In genomic region chr2:104591141-104591540, GRCm38 (mm10) we compare ENCODE assay signal across 8 mouse cellular contexts. TPM values are rescaled to one million over a fixed set of nuclear protein-coding genes. Genes with fewer than 3 reads are reported as not detected.
DNase-seq lines count a peak whose midpoint lies in the region; ATAC-seq and TF ChIP-seq lines count a peak whose summit lies in the region.

No protein-coding gene starts in this region.

- no peak for ATAC-seq in lung, embryonic 14.5 days (ENCODE audit: insufficient read depth)
- no peak for ATAC-seq in intestine, embryonic 16.5 days
- ATAC-seq in neural tube, embryonic 15.5 days (ENCODE audit: low FRiP score), result no peak

- peaks cover 3% of the 10 kb centered on the region; the same call in 1 of the 2 replicates for H3K36me3 ChIP-seq in lung, embryonic 14.5 days (ENCODE audit: insufficient read depth)
- peaks cover 14% of the 10 kb centered on the region for H3K36me3 ChIP-seq in embryonic facial prominence, embryonic 10.5 days (replicated peaks)
- H3K36me3 ChIP-seq in intestine, embryonic 16.5 days (ENCODE audit: control insufficient read depth, insufficient read depth, low read length), result no peaks in the 10 kb centered on the region
- H3K36me3 ChIP-seq in neural tube, embryonic 15.5 days, result no peaks in the 10 kb centered on the region

- H3K4me3 ChIP-seq in lung, embryonic 14.5 days (ENCODE audit: low read depth, low read length), result peak overlapping the region; percentile 92
- peak overlapping the region; percentile 91 for H3K4me3 ChIP-seq in embryonic facial prominence, embryonic 10.5 days
- H3K4me3 ChIP-seq in intestine, embryonic 16.5 days (ENCODE audit: low read length), result peak overlapping the region; percentile 69
- H3K4me3 ChIP-seq in neural tube, embryonic 15.5 days (replicated peaks), result peak overlapping the region; percentile 94

- DNase-seq in lung, embryonic 14.5 days, result peak; percentile 46
- no peak for DNase-seq in lung, postnatal 4 days
- no peak for DNase-seq in embryonic facial prominence, embryonic 10.5 days (ENCODE audit: low spot score)
- DNase-seq in cerebellum, adult 9-11 months, result no peak
- DNase-seq in ovary, postnatal 36 days (ENCODE audit: low spot score), result no peak
- DNase-seq in gastrocnemius, adult 8-10 months (ENCODE audit: low spot score in 2 of 2), result no peak

- H3K9me3 ChIP-seq in lung, embryonic 14.5 days (ENCODE audit: low read depth, low read length), result no peaks in the 10 kb centered on the region
- H3K9me3 ChIP-seq in embryonic facial prominence, embryonic 10.5 days, result no peaks in the 10 kb centered on the region
- H3K9me3 ChIP-seq in intestine, embryonic 16.5 days (ENCODE audit: control insufficient read depth, low read length), result no peaks in the 10 kb centered on the region
- H3K9me3 ChIP-seq in neural tube, embryonic 15.5 days (replicated peaks), result no peaks in the 10 kb centered on the region

- peaks cover 6% of the 10 kb centered on the region; the same call in 1 of the 2 replicates for H3K4me1 ChIP-seq in lung, embryonic 14.5 days (ENCODE audit: insufficient read depth)
- H3K4me1 ChIP-seq in embryonic facial prominence, embryonic 10.5 days, result peaks cover 20% of the 10 kb centered on the region
- H3K4me1 ChIP-seq in intestine, embryonic 16.5 days (ENCODE audit: control insufficient read depth, insufficient read depth, low read length), result peaks cover 10% of the 10 kb centered on the region
- H3K4me1 ChIP-seq in neural tube, embryonic 15.5 days, result peaks cover 31% of the 10 kb centered on the region

- peak overlapping the region; percentile 86 for H3K4me2 ChIP-seq in lung, embryonic 14.5 days
- H3K4me2 ChIP-seq in intestine, embryonic 16.5 days (ENCODE audit: low read depth, low read length), result peak overlapping the region; percentile 69
- H3K4me2 ChIP-seq in neural tube, embryonic 15.5 days, result peak overlapping the region; percentile 66

- H3K27ac ChIP-seq in lung, embryonic 14.5 days (ENCODE audit: low read depth), result peak overlapping the region; percentile 91
- H3K27ac ChIP-seq in embryonic facial prominence, embryonic 10.5 days (replicated peaks), result peak overlapping the region; percentile 97
- peak overlapping the region; percentile 71 for H3K27ac ChIP-seq in intestine, embryonic 16.5 days (ENCODE audit: low read length)
- H3K27ac ChIP-seq in neural tube, embryonic 15.5 days (replicated peaks), result peak overlapping the region; percentile 92

- H3K9ac ChIP-seq in lung, embryonic 14.5 days, result peak overlapping the region; percentile 97
- peak overlapping the region; percentile 82 for H3K9ac ChIP-seq in intestine, embryonic 16.5 days (ENCODE audit: low read depth, low read length)
- peak overlapping the region; percentile 84 for H3K9ac ChIP-seq in neural tube, embryonic 15.5 days (replicated peaks)

- 3% methylated on average over 6 of the region's 6 CpGs for WGBS in lung, embryonic 14.5 days
- under 1% methylated on average over 6 of the region's 6 CpGs for WGBS in embryonic facial prominence, embryonic 10.5 days
- under 1% methylated on average over 6 of the region's 6 CpGs for WGBS in intestine, embryonic 16.5 days
- under 1% methylated on average over 6 of the region's 6 CpGs for WGBS in neural tube, embryonic 15.5 days

- H3K27me3 ChIP-seq in lung, embryonic 14.5 days (ENCODE audit: insufficient read depth, low read length), result no peaks in the 10 kb centered on the region
- no peaks in the 10 kb centered on the region for H3K27me3 ChIP-seq in embryonic facial prominence, embryonic 10.5 days (replicated peaks; ENCODE audit: low read depth, poor library complexity, severe bottlenecking)
- H3K27me3 ChIP-seq in intestine, embryonic 16.5 days (replicated peaks; ENCODE audit: control insufficient read depth, insufficient read depth, low read length), result no peaks in the 10 kb centered on the region; the same call in 1 of the 2 replicates
- no peaks in the 10 kb centered on the region for H3K27me3 ChIP-seq in neural tube, embryonic 15.5 days (replicated peaks)

- no peak for TF ChIP-seq CTCF in lung, embryonic 14.5 days (IDR thresholded peaks at IDR 0.05; ENCODE audit: low read depth)

RNA-seq across cellular contexts. Expression of gene Cstf3, which starts 0.8 kb away (rescaled TPM):
- polyA plus RNA-seq in lung, embryonic 14.5 days (2014; fragmentation: Nextera tagmentation; extraction: Ambion mirVana), result 68.8 and 68.9 TPM in 2 replicates
- 94.8 and 97.0 TPM in 2 replicates for polyA plus RNA-seq in embryonic facial prominence, embryonic 10.5 days (2016; fragmentation: Nextera tagmentation; extraction: Ambion mirVana)
- 43.4 and 49.1 TPM in 2 replicates for polyA plus RNA-seq in intestine, embryonic 16.5 days (2015; fragmentation: Nextera tagmentation; extraction: Ambion mirVana)
- polyA plus RNA-seq in neural tube, embryonic 15.5 days (2015; fragmentation: Nextera tagmentation; extraction: Ambion mirVana), result 84.4 and 86.5 TPM in 2 replicates
- 1 to 10 TPM; 5.9 to 7.9 (median 6.9) TPM for total RNA-seq in gastrocnemius, adult 8-10 months (2022)
